Mouse (Mus musculus) stomach, postnatal 0 days (tissue): ENCODE data around the gene Arpin. TPM values are rescaled to one million over a fixed set of nuclear protein-coding genes. Genes with fewer than 3 reads are reported as not detected.

Experiments
- ATAC-seq: fragments of 200-750 bp; cut with Nextera tagmentation; 2 replicates; pipeline ENCODE4 v1.8.0; 2017; ENCODE audit not compliant: low FRiP score, low TSS enrichment
- DNase-seq: peaks from one replicate; pipeline ENCODE4 v3.0.0-alpha.2; 2016; ENCODE audit warnings: low spot score
- H3K27ac ChIP-seq: fragments of 300-500 bp; sonication (generic); replicated peaks from 2 replicates; pipeline ENCODE4 v1.5.1; 2014; ENCODE audit warnings: mild to moderate bottlenecking, control low read depth
- H3K27me3 ChIP-seq: fragments of 300-500 bp; sonication (generic); 2 replicates; pipeline ENCODE4 v1.6.1; 2014; ENCODE audit warnings: low read length; ENCODE audit not compliant: control insufficient read depth, insufficient read depth
- H3K36me3 ChIP-seq: fragments of 300-500 bp; sonication (generic); 2 replicates; pipeline ENCODE4 v1.6.1; 2014; ENCODE audit warnings: low read length, mixed read lengths; ENCODE audit not compliant: control insufficient read depth, insufficient read depth
- H3K4me1 ChIP-seq: fragments of 300-500 bp; sonication (generic); replicated peaks from 2 replicates; pipeline ENCODE4 v1.6.1; 2014; ENCODE audit warnings: antibody characterized with exemption; ENCODE audit not compliant: control insufficient read depth, insufficient read depth
- H3K4me2 ChIP-seq: fragments of 300-500 bp; sonication (generic); replicated peaks from 2 replicates; pipeline ENCODE4 v1.6.1; 2014; ENCODE audit warnings: low read depth, mild to moderate bottlenecking, control low read depth, moderate library complexity
- H3K4me3 ChIP-seq: fragments of 300-500 bp; sonication (generic); 2 replicates; pipeline ENCODE4 v1.5.1; 2014; ENCODE audit warnings: low read depth, low read length, control low read depth
- H3K9ac ChIP-seq: fragments of 300-500 bp; sonication (generic); 2 replicates; pipeline ENCODE4 v1.6.1; 2014; ENCODE audit warnings: mild to moderate bottlenecking, low read length, control low read depth, mixed read lengths
- H3K9me3 ChIP-seq: fragments of 300-500 bp; sonication (generic); 2 replicates; pipeline ENCODE4 v1.6.1; 2016; ENCODE audit warnings: low read length; ENCODE audit not compliant: control insufficient read depth
- CTCF ChIP-seq: IDR thresholded peaks from 2 replicates; pipeline ENCODE4 v1.5.1; 2016; ENCODE audit warnings: antibody characterized with exemption, low read depth, mild to moderate bottlenecking, moderate library complexity
- EP300 ChIP-seq: optimal IDR thresholded peaks from 2 replicates; pipeline ENCODE3; 2016; ENCODE audit warnings: antibody characterized with exemption
- WGBS: fragments of 180-500 bp; shearing (Covaris S2); extraction: QIAGEN DNeasy Blood & Tissue Kit; methylation state at CpG from one replicate; pipeline ENCODE4 v1.1.7; 2014; 5-methylcytosine and 5-hydroxymethylcytosine counted together
- polyA plus RNA-seq: library from polyadenylated mRNA; unstranded; fragments of >200 nt; fragmentation: Nextera tagmentation; extraction: Ambion mirVana; gene quantifications from 2 replicates; pipeline ENCODE4 v1.2.1, GENCODE M21; 2015

The Arpin gene
- polyA plus RNA-seq, 1 experiment from 2014 or later, result 34.3 TPM

- no peak for DNase-seq
- TF ChIP-seq EP300 (no peak), CTCF (no peak)
- peak; percentile 62; the same call in 1 of the 2 replicates for ATAC-seq
- H3K36me3 ChIP-seq, result no peaks in the 10 kb centered on the region
- no peak overlapping the region for H3K4me2 ChIP-seq
- H3K27ac ChIP-seq, result no peak overlapping the region
- no peak overlapping the region for H3K9ac ChIP-seq
- no peaks in the 10 kb centered on the region for H3K4me1 ChIP-seq
- no peaks in the 10 kb centered on the region for H3K27me3 ChIP-seq
- H3K9me3 ChIP-seq, result no peaks in the 10 kb centered on the region
- 68% methylated on average over 8 of the region's 8 CpGs for WGBS
- no peak overlapping the region for H3K4me3 ChIP-seq
Observed at GRCm38 (mm10) chr7:79903160-79903792, 31.9 kb downstream of the Arpin start.

- ATAC-seq (no peak), DNase-seq (no peak)
- Histone ChIP-seq H3K4me3 (no peak overlapping the region), H3K36me3 (no peaks in the 10 kb centered on the region), H3K9me3 (no peaks in the 10 kb centered on the region), H3K4me2 (no peak overlapping the region), H3K9ac (no peak overlapping the region), H3K27ac (no peak overlapping the region), H3K4me1 (no peaks in the 10 kb centered on the region), H3K27me3 (no peaks in the 10 kb centered on the region)
- 85% methylated on average over 6 of the region's 6 CpGs for whole genome bisulfite sequencing
- no peak for TF ChIP-seq EP300
- no peak for TF ChIP-seq CTCF
Observed at GRCm38 (mm10) chr7:79900753-79901152, 34.4 kb downstream of the Arpin start.

DNA sequence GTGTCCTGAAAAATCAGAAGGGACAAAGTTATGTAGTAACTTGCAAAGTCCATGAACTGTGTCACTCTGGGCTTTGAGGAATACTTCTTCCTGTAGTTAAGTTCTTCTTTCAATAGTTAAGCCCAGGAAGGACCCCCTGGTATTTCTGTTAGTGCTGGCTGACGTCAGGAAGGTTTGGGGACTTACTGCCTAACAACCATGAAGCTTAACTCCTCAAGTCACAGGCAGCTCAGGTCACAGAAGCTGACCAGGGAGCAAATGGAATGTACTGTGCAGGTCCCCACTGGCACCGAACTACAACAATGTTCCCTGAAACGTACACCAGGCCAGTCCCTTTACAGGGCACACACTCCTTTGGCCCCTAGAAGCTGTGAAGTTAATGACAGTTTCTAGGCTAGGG is 39.9 kb downstream of the Arpin start:
- Histone ChIP-seq H3K4me2 (no peak overlapping the region), H3K27ac (no peak overlapping the region), H3K4me1 (no peaks in the 10 kb centered on the region), H3K36me3 (no peaks in the 10 kb centered on the region; the same call in 1 of the 2 replicates), H3K9me3 (no peaks in the 10 kb centered on the region), H3K27me3 (no peaks in the 10 kb centered on the region), H3K9ac (no peak overlapping the region), H3K4me3 (no peak overlapping the region)
- DNase-seq (no peak), ATAC-seq (no peak)
- TF ChIP-seq EP300, result no peak
- TF ChIP-seq CTCF, result no peak
- WGBS, result 81% methylated on average over 3 of the region's 3 CpGs

GRCm38 (mm10) chr7:79894790-79895189 is 40.4 kb downstream of the Arpin start:
- no peak overlapping the region for H3K27ac ChIP-seq
- TF ChIP-seq CTCF, result no peak
- no peak for TF ChIP-seq EP300
- WGBS, result 87% methylated on average over 1 of the region's 1 CpGs

GRCm38 (mm10) chr7:79892576-79893428 is 42.4 kb downstream of the Arpin start:
- no peak overlapping the region for H3K4me2 ChIP-seq
- no peak overlapping the region for H3K9ac ChIP-seq
- no peaks in the 10 kb centered on the region; the same call in 1 of the 2 replicates for H3K36me3 ChIP-seq
- TF ChIP-seq CTCF (no peak), EP300 (no peak)
- DNase-seq, result no peak
- no peak overlapping the region for H3K27ac ChIP-seq
- H3K9me3 ChIP-seq, result no peaks in the 10 kb centered on the region
- H3K27me3 ChIP-seq, result no peaks in the 10 kb centered on the region
- H3K4me3 ChIP-seq, result no peak overlapping the region
- WGBS, result 64% methylated on average over 6 of the region's 6 CpGs
- H3K4me1 ChIP-seq, result no peaks in the 10 kb centered on the region
- ATAC-seq, result no peak

More at GRCm38 (mm10) chr7:79894790-79895189, 40.4 kb downstream of the Arpin start:
- DNase-seq, result no peak
- no peaks in the 10 kb centered on the region; the same call in 1 of the 2 replicates for H3K36me3 ChIP-seq
- no peak for ATAC-seq
- no peaks in the 10 kb centered on the region for H3K4me1 ChIP-seq
- H3K4me3 ChIP-seq, result no peak overlapping the region
- H3K4me2 ChIP-seq, result no peak overlapping the region
- no peaks in the 10 kb centered on the region for H3K9me3 ChIP-seq
- no peaks in the 10 kb centered on the region for H3K27me3 ChIP-seq
- no peak overlapping the region for H3K9ac ChIP-seq
